Mouse (Mus musculus) olfactory bulb, adult 2 months (tissue): ENCODE results near the gene Nr1i2. TPM values are rescaled to one million over a fixed set of nuclear protein-coding genes. Genes with fewer than 3 reads are reported as not detected.
A peak's percentile ranks its signal among the peaks of the same experiment; 100 is the strongest.

Source experiments
- H3K27ac ChIP-seq: fragments of 200-500 bp; 2 replicates; pipeline ENCODE4 v1.5.1; 2012; ENCODE audit warnings: low read depth, low read length; ENCODE audit not compliant: insufficient read depth
- H3K4me1 ChIP-seq: fragments of 200-500 bp; 2 replicates; pipeline ENCODE4 v1.6.1; 2012; ENCODE audit warnings: low read length; ENCODE audit not compliant: control insufficient read depth, insufficient read depth
- H3K4me3 ChIP-seq: fragments of 200-500 bp; 2 replicates; pipeline ENCODE4 v1.5.1; 2012; ENCODE audit warnings: mild to moderate bottlenecking, low read depth, low read length, moderate library complexity; ENCODE audit not compliant: insufficient read depth
- CTCF ChIP-seq: fragments of 200-500 bp; IDR thresholded peaks from 2 replicates; pipeline ENCODE4 v1.5.1; 2012; ENCODE audit warnings: low read depth, mild to moderate bottlenecking, low read length, moderate library complexity; ENCODE audit not compliant: insufficient read depth
- POLR2A ChIP-seq: fragments of 200-500 bp; IDR thresholded peaks from 2 replicates; pipeline ENCODE4 v1.6.1; 2012; ENCODE audit warnings: mild to moderate bottlenecking, low read depth, low read length, moderate library complexity; ENCODE audit not compliant: insufficient read depth
- WGBS: fragments of 180-500 bp; shearing (Covaris S2); methylation state at CpG from one replicate; pipeline ENCODE4 v1.1.7; 2018; 5-methylcytosine and 5-hydroxymethylcytosine counted together
- polyA plus RNA-seq: library from polyadenylated mRNA; stranded (reverse); fragments of >200 nt; gene quantifications from 2 replicates; pipeline ENCODE4 v1.2.4, GENCODE M21; 2012; ENCODE audit warnings: low replicate concordance; ENCODE audit not compliant: missing spikeins, insufficient read depth, insufficient read length

Gene Nr1i2
- polyA plus RNA-seq, 1 experiment, result not detected

DNA sequence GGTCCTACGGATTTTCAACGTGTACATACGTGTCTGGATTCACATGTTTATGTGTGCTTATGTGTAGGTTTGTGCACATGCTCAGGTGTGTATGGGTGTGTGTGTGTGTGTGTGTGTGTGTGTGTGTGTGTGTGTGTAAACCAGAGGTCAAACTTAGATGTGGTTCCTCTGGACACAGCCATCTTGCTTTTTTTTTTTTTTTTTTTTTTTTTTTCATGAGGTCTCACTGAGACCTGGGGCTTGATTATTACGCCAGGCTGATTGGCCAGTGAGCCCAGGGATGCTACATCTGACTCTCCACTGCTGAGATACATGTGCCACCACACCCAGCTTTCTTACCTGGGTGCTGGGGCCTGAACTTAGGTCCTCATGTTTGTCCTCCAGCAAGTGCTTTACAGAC, 24.5 kb upstream of the Nr1i2 start:
- H3K27ac ChIP-seq, result no peak overlapping the region
- peaks cover 3% of the 10 kb centered on the region for H3K4me1 ChIP-seq
- WGBS, result 96% methylated on average over 4 of the region's 4 CpGs
- no peak for TF ChIP-seq CTCF
- no peak for TF ChIP-seq POLR2A
- H3K4me3 ChIP-seq, result no peak overlapping the region

DNA sequence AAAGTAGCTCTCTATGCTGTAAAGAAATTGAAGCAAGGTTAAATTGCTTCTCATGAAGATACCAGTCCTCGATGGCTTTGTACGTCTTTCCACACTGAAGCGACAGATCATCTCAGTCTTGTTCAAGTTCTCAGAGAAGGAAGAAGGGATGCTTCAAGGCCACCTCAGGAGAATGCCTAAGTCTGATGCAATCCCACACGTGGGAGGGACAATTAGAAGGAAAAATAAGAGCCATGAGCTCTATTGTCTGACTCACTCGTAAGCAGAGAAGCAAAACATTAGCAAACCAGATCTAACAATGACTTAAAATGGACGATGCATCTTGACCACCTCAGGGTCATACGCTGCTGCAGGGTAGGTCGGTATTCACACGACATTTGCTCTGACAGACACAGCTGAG, 23.9 kb upstream of the Nr1i2 start:
- H3K4me3 ChIP-seq, result no peak overlapping the region
- peaks cover 3% of the 10 kb centered on the region for H3K4me1 ChIP-seq
- H3K27ac ChIP-seq, result no peak overlapping the region
- WGBS, result 53% methylated on average over 9 of the region's 9 CpGs
- TF ChIP-seq CTCF (no peak), POLR2A (no peak)

DNA sequence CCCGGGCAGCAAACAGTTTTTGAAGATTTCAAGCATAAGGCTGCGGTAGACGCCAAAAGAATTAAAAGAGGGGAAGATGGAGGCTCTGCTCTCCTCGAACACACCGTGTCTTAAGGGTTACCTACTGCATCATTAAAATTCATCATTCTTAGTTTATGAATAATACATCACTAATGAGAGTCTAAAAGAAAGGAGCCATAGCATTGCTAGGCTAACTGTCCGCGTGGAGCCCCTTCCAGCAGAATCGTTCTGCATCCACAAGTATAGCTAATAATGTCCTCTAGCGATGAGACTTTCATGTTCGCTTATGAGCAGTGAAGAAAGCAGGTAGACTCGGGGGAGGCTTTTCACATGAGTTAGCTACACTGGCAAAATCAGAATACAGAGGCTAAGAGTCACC, 13.6 kb upstream of the Nr1i2 start:
- H3K4me3 ChIP-seq, result no peak overlapping the region
- no peaks in the 10 kb centered on the region for H3K4me1 ChIP-seq
- H3K27ac ChIP-seq, result no peak overlapping the region
- TF ChIP-seq POLR2A (no peak), CTCF (no peak)
- 73% methylated on average over 11 of the region's 11 CpGs for WGBS

DNA sequence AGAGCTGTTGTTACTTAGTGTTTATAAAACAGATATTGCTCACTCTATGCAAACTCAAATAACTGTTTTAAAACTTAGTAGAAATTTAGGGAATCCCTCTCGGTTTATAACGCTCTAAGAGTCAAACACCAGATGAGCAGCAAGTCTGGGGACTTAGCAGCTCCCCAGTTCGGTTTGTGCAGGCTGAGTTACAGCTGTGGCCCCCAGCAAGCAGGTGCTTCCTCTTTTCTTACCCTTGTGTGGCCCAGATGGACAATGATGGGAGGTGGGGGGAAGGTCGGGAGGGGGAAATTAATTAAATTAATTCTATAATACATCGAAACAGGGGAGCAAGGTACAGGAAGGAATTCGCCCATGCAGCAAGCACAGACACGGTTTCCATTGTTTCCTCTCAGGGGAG, 13.0 kb upstream of the Nr1i2 start:
- TF ChIP-seq CTCF (no peak), POLR2A (no peak)
- Histone ChIP-seq H3K4me3 (no peak overlapping the region), H3K27ac (no peak overlapping the region), H3K4me1 (no peaks in the 10 kb centered on the region)
- WGBS, result 57% methylated on average over 7 of the region's 7 CpGs

DNA sequence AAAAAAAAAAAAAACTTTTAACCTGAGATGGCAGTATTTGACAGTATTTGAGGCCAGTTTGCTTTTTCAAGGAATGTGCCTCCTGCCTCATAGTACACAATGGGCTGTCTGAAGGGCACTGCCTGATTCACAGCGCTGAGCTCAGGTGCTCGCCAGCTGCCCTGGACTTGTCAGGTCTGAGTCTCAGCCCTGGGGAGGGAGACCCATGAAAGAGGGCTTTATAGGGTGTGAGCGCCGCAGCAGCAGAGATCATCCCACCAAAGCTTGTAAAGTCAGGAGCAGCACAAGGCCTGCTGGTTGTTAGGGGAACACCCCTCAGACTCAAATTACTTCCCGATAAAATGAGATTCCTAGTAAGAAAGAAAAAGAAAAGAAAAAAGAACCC, 12.6 kb upstream of the Nr1i2 start:
- Histone ChIP-seq H3K4me1 (no peaks in the 10 kb centered on the region), H3K4me3 (no peak overlapping the region), H3K27ac (no peak overlapping the region)
- TF ChIP-seq POLR2A (no peak), CTCF (no peak)
- WGBS, result 45% methylated on average over 5 of the region's 5 CpGs

DNA sequence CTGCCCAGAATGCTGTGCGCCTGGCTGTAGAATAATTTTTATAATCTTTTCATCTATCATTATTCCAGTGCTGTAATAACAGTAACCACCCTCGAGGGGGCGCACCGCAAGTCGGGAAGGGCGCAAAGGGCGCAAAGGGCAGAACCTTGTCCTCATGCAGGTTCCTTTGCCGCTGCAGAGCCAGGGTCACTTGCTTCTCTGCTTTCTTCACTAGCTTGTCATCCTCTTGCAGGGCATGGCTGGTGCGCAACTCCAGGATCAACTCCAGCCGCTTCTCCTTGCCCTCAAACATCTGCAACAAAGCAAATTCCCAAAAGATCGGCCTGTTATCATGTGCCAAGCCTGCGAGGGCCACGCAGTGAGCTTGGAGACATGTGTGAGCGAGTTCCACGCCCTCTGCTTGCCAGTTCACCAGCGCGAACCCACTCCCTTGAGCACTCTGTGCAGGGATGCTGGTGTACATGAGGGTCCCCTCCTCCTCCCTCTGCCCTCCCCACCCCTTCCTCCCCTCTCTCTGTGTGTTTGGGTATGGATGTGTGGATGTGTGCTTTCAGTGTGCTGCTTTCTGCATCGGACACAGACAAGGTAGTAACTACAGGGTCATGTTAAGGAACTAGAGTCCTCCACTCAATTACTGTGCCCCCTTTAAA, 12.1 kb upstream of the Nr1i2 start:
- no peak for TF ChIP-seq POLR2A
- 0 out of 2 replicates have a peak, but pooled peaks have one; percentile 10 for TF ChIP-seq CTCF
- no peaks in the 10 kb centered on the region for H3K4me1 ChIP-seq
- H3K4me3 ChIP-seq, result no peak overlapping the region
- WGBS, result 53% methylated on average over 18 of the region's 18 CpGs
- H3K27ac ChIP-seq, result no peak overlapping the region

DNA sequence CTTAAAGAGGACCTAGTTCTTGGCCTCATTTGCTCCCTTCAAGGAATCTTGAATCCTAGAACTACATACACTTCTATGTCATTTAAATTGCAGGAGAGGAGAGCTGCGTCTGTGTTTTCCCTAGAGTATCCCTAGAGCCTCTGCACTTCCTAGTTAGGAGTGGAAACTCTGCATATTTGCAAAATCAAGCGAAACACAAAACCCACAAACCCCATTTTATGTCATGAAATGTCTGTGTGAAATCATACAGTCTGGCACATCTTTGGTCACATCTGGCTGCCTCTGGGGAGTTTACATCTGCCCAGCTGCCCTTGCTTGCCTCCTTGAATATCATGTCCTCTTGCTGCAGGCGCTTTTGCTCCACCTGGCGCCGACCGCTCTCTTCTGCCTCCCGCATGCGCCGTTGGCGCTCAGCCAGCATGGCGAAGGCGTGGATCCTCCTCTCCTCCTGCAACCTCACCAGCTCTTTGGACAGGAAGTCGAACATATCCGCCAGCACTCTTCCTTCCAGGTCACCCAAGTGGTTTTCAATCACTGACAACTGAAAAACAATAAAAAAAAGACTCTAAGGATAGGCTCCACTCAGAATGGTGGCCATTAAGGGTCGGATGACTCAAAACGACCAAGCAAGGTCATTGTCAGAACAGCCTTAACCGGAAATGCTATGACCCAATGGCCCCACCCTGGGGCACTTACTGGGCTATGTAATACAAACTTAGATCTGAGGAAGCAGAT, 10.0 kb upstream of the Nr1i2 start:
- H3K4me1 ChIP-seq, result no peaks in the 10 kb centered on the region
- 80% methylated on average over 17 of the region's 17 CpGs for WGBS
- TF ChIP-seq CTCF, result no peak
- TF ChIP-seq POLR2A, result no peak
- no peak overlapping the region for H3K4me3 ChIP-seq
- no peak overlapping the region for H3K27ac ChIP-seq

DNA sequence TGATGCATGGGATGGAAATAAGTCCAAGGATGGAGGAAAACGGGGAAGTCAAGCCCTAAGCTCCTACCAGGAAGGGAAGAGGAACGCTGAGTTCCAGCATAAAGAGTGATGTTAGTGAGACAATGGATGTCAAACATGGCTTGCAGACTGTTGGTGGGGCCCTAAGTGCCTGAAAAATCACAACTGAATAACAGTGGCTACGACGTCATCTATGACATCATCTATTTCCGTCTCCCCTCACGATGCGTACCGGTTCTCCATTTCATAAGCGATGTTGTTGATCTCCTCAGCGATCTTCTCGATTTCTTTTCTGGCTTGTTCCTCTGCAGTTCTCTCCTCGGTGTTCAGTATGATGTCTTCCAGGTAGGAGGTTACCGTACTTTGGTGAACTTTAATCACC, 7.7 kb upstream of the Nr1i2 start:
- no peak overlapping the region for H3K4me3 ChIP-seq
- H3K27ac ChIP-seq, result no peak overlapping the region
- TF ChIP-seq POLR2A (no peak), CTCF (no peak)
- H3K4me1 ChIP-seq, result no peaks in the 10 kb centered on the region
- 87% methylated on average over 13 of the region's 13 CpGs for WGBS

DNA sequence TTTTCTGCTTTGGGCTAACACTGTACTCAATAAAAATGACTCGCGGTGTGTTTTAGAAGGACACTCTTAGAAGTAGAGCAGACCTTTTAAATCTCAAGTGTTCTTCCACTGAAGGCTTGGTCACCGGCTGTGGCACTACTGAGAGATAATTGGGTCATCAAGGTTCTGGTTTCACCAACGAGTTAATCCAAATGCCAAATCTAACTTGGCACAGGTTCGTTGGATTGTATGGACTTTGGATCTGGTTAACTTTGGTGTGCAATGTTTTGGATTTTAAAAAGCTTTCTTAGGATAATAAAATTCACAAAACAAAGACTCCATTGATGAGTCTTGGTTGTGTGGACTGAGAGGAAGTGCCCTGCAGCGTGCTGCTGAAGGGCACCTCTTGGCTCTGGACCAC, 3.8 kb upstream of the Nr1i2 start:
- Histone ChIP-seq H3K4me1 (no peaks in the 10 kb centered on the region), H3K27ac (no peak overlapping the region), H3K4me3 (no peak overlapping the region)
- WGBS, result 72% methylated on average over 6 of the region's 6 CpGs
- TF ChIP-seq POLR2A, result no peak
- no peak for TF ChIP-seq CTCF

DNA sequence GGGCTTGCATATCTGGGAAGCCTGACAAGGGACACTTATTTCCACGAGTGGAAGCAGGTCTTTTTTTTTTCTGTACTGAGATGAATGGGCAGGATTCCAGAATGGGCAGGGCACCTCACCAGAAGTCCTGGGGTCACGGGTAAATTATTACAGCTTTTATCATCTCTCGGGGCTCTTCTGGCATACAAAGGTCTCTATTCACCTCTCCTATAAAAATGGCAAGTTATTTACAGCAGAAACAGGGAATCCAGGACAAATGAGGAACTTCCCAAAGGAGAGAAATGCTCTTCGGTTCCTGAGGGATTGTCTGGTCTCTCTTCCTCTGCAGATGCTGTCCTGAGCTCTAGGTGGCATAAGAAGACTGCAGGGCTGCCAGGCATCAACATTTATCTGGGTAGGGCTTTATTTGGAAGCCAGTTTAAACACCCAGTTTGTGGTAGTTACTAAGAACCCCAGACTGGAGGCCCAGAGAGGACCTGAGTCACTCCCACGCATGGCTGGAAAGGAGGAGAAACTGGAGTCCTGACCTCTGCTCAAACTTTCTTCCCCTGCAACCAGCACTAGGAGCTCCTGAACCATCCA, 816 bp upstream of the Nr1i2 start:
- no peak overlapping the region for H3K4me3 ChIP-seq
- TF ChIP-seq POLR2A (no peak), CTCF (no peak)
- no peak overlapping the region for H3K27ac ChIP-seq
- H3K4me1 ChIP-seq, result no peaks in the 10 kb centered on the region
- WGBS, result 38% methylated on average over 5 of the region's 5 CpGs
